Comparison of ENCODE assay signal across 7 mouse cellular contexts in genomic region chr5:121386120-121386909, GRCm38 (mm10). TPM values are rescaled to one million over a fixed set of nuclear protein-coding genes. Genes with fewer than 3 reads are reported as not detected.
DNase-seq lines count a peak whose midpoint lies in the region; ATAC-seq lines count a peak whose summit lies in the region.

No protein-coding gene starts in this region.

- H3K27me3 ChIP-seq in forebrain, embryonic 14.5 days (replicated peaks; ENCODE audit: control insufficient read depth, insufficient read depth, low read length), result peaks cover 6% of the 10 kb centered on the region; the same call in 1 of the 2 replicates
- H3K27me3 ChIP-seq in limb, embryonic 13.5 days, result 0 out of 2 replicates have a peak, but pooled peaks cover 5% of the 10 kb centered on the region
- H3K27me3 ChIP-seq in neural tube, embryonic 15.5 days (replicated peaks), result no peaks in the 10 kb centered on the region

- ATAC-seq in forebrain, embryonic 14.5 days, result no peak
- no peak for ATAC-seq in limb, embryonic 13.5 days (ENCODE audit: low FRiP score, low read depth)
- ATAC-seq in neural tube, embryonic 15.5 days (ENCODE audit: low FRiP score), result peak; percentile 9; the same call in 1 of the 2 replicates

- no peak overlapping the region; the same call in 1 of the 2 replicates for H3K9ac ChIP-seq in forebrain, embryonic 14.5 days (ENCODE audit: low read length)
- H3K9ac ChIP-seq in limb, embryonic 13.5 days, result peak overlapping the region; percentile 81
- peak overlapping the region; percentile 83 for H3K9ac ChIP-seq in neural tube, embryonic 15.5 days (replicated peaks)

- H3K4me1 ChIP-seq in forebrain, embryonic 14.5 days (ENCODE audit: control insufficient read depth, insufficient read depth, low read length), result peaks cover 10% of the 10 kb centered on the region
- H3K4me1 ChIP-seq in limb, embryonic 13.5 days, result peaks cover 27% of the 10 kb centered on the region
- H3K4me1 ChIP-seq in neural tube, embryonic 15.5 days, result peaks cover 35% of the 10 kb centered on the region

- H3K4me3 ChIP-seq in forebrain, embryonic 14.5 days (ENCODE audit: low read depth, low read length), result peak overlapping the region; percentile 78
- peak overlapping the region; percentile 80 for H3K4me3 ChIP-seq in limb, embryonic 13.5 days
- peak overlapping the region; percentile 67 for H3K4me3 ChIP-seq in neural tube, embryonic 15.5 days (replicated peaks)

- peak overlapping the region; percentile 70 for H3K4me2 ChIP-seq in forebrain, embryonic 14.5 days (ENCODE audit: low read length)
- H3K4me2 ChIP-seq in limb, embryonic 13.5 days (replicated peaks), result peak overlapping the region; percentile 76
- peak overlapping the region; percentile 69 for H3K4me2 ChIP-seq in neural tube, embryonic 15.5 days

- 33% methylated on average over 22 of the region's 22 CpGs for WGBS in forebrain, embryonic 14.5 days
- WGBS in limb, embryonic 13.5 days, result 27% methylated on average over 22 of the region's 22 CpGs
- WGBS in neural tube, embryonic 15.5 days, result 34% methylated on average over 22 of the region's 22 CpGs

- H3K27ac ChIP-seq in forebrain, embryonic 14.5 days (ENCODE audit: low read depth, low read length), result no peak overlapping the region
- H3K27ac ChIP-seq in limb, embryonic 13.5 days, result no peak overlapping the region
- peak overlapping the region; percentile 83 for H3K27ac ChIP-seq in neural tube, embryonic 15.5 days (replicated peaks)

- peaks cover 15% of the 10 kb centered on the region for H3K36me3 ChIP-seq in forebrain, embryonic 14.5 days (ENCODE audit: control insufficient read depth, insufficient read depth, low read length)
- peaks cover 20% of the 10 kb centered on the region for H3K36me3 ChIP-seq in limb, embryonic 13.5 days
- peaks cover 11% of the 10 kb centered on the region for H3K36me3 ChIP-seq in neural tube, embryonic 15.5 days

- H3K9me3 ChIP-seq in forebrain, embryonic 14.5 days (replicated peaks; ENCODE audit: control insufficient read depth, low read length), result no peaks in the 10 kb centered on the region
- H3K9me3 ChIP-seq in limb, embryonic 13.5 days, result 0 out of 2 replicates have a peak, but pooled peaks cover under 1% of the 10 kb centered on the region
- no peaks in the 10 kb centered on the region for H3K9me3 ChIP-seq in neural tube, embryonic 15.5 days (replicated peaks)

- peak; percentile 62 to 67 for DNase-seq in right cerebral cortex, adult 2 months (ENCODE audit: low spot score in 2 of 2)
- no peak for DNase-seq in right cerebral cortex, postnatal 4 days
- no peak for DNase-seq in forebrain, embryonic 14.5 days (ENCODE audit: low spot score)
- no peak for DNase-seq in ovary, postnatal 14 days (ENCODE audit: low spot score)
- DNase-seq in testis, postnatal 14 days (ENCODE audit: low spot score), result no peak

RNA-seq across cellular contexts. Expression of gene Trafd1, which starts 0.9 kb away (rescaled TPM):
- polyA plus RNA-seq in forebrain, embryonic 14.5 days (2014; fragmentation: Nextera tagmentation; extraction: Ambion mirVana), result 129 and 140 TPM in 2 replicates
- polyA plus RNA-seq in limb, embryonic 13.5 days (2015; fragmentation: Nextera tagmentation; extraction: Ambion mirVana), result 78.5 and 78.9 TPM in 2 replicates
- polyA plus RNA-seq in neural tube, embryonic 15.5 days (2015; fragmentation: Nextera tagmentation; extraction: Ambion mirVana), result 115 and 117 TPM in 2 replicates

RNA-seq across cellular contexts. Expression of gene Naa25, which starts 11.4 kb away (rescaled TPM):
- 54.7 and 61.9 TPM in 2 replicates for polyA plus RNA-seq in forebrain, embryonic 14.5 days (2014; fragmentation: Nextera tagmentation; extraction: Ambion mirVana)
- polyA plus RNA-seq in limb, embryonic 13.5 days (2015; fragmentation: Nextera tagmentation; extraction: Ambion mirVana), result 38.3 and 40.6 TPM in 2 replicates
- 56.6 and 59.4 TPM in 2 replicates for polyA plus RNA-seq in neural tube, embryonic 15.5 days (2015; fragmentation: Nextera tagmentation; extraction: Ambion mirVana)

Comparison
In these comparisons a context has a peak if more than half of its experiments do, and no peak if none do; other contexts are left out.
1. DNase-seq: peak in right cerebral cortex, adult 2 months (2 of 2); none in right cerebral cortex, postnatal 4 days (single experiment), forebrain, embryonic 14.5 days (single experiment), ovary, postnatal 14 days (single experiment) and testis, postnatal 14 days (single experiment).
2. Peak in every context shown above with its lines, with median percentiles within 50 percentile points of each other: H3K4me2 ChIP-seq and H3K4me3 ChIP-seq.